Mouse (Mus musculus) intestine, embryonic 15.5 days (tissue): Measurements from ENCODE around the gene Alms1. TPM values are rescaled to one million over a fixed set of nuclear protein-coding genes. Genes with fewer than 3 reads are reported as not detected.

Experiments
- polyA plus RNA-seq: library from polyadenylated mRNA; unstranded; fragments of >200 nt; fragmentation: Nextera tagmentation; extraction: Ambion mirVana; gene quantifications from 2 replicates; pipeline ENCODE4 v1.2.1, GENCODE M21; 2015

Alms1 gene
- polyA plus RNA-seq, 1 experiment from 2014 or later: 3.1 TPM

Other genes starting within 250 kb of the Alms1 start
- 12.0 and 14.7 TPM in 2 replicates for gene Rab11fip5, start 212.9 kb upstream of the Alms1 start, polyA plus RNA-seq
- gene Noto, start 163.6 kb upstream of the Alms1 start, polyA plus RNA-seq: not detected in 2 replicates
- gene Smyd5, start 155.5 kb upstream of the Alms1 start, polyA plus RNA-seq: 49.8 and 52.8 TPM in 2 replicates
- gene Cct7, start 136.0 kb upstream of the Alms1 start, polyA plus RNA-seq: 461 and 482 TPM in 2 replicates
- gene Pradc1, start 135.6 kb upstream of the Alms1 start, polyA plus RNA-seq: 38.5 and 42.9 TPM in 2 replicates
- 0.08 and 0.21 TPM in 2 replicates for gene Fbxo41, start 84.5 kb upstream of the Alms1 start, polyA plus RNA-seq
- not detected in 2 replicates for gene Egr4, start 73.9 kb upstream of the Alms1 start, polyA plus RNA-seq
- not detected in 2 replicates for gene Nat8f7, start 125.7 kb downstream of the Alms1 start, polyA plus RNA-seq
- gene Nat8f3, start 178.2 kb downstream of the Alms1 start, polyA plus RNA-seq: 0.10 TPM in 1 of 2 replicates, not detected in the other
- gene Nat8f6, start 233.4 kb downstream of the Alms1 start, polyA plus RNA-seq: not detected in 2 replicates
- gene Nat8f5, start 233.4 kb downstream of the Alms1 start, polyA plus RNA-seq: 0.16 and 0.29 TPM in 2 replicates
- gene Nat8, start 244.6 kb downstream of the Alms1 start, polyA plus RNA-seq: 3.3 and 4.8 TPM in 2 replicates